Mouse (Mus musculus): ENCODE results near the gene Mtif3.

DNA sequence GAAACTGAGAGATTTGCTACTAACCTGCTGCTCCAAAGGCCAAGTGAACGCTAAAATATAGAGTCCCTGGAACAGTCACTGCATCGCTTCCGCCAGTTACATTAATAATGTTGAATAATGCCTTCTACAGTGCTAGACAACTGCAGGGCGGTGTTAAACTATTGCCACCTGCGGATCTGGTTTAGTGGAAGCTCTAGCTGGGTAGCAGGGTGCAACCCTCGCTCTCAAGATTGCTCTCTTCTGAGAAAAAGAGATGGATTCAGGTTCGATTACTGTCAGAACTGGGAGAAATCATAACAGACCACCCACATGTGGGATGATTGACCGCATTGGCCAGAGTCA lies 308 bp upstream of the Mtif3 start:
- TF ChIP-seq EP300 (IDR thresholded peaks at IDR 0.05; ENCODE audit: low read depth) (no peak), CTCF (IDR thresholded peaks at IDR 0.05; ENCODE audit: low read depth) (no peak)
